Mouse (Mus musculus): Measurements from ENCODE around the gene Herc2. TPM values are rescaled to one million over a fixed set of nuclear protein-coding genes. Genes with fewer than 3 reads are reported as not detected.

The Herc2 gene
- polyA plus RNA-seq, 1 experiment from 2014 or later, result 22.2 TPM

DNA sequence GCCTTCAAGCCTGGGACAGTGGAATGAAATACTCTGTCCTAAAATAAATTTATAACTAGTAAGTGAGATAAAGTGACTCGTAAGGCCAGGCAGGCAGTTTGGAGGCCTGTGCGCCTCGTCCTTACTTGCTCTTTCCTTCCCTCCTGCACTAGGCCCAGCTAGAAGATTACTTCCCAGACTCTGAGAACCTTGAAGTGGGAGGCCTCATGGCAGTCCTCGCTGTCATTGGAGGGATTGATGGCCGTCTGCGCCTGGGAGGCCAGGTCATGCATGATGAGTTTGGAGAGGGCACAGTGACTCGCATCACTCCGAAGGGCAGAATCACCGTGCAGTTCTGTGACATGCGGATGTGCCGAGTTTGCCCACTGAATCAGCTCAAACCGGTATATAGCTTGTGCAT is 103.6 kb downstream of the Herc2 start:
- H3K9me3 ChIP-seq (replicated peaks), result no peaks in the 10 kb centered on the region
- H3K27ac ChIP-seq, result no peak overlapping the region
- 89% methylated on average over 12 of the region's 12 CpGs for WGBS
- H3K27me3 ChIP-seq (ENCODE audit: low read depth, poor library complexity, severe bottlenecking), result no peaks in the 10 kb centered on the region
- DNase-seq (ENCODE audit: low spot score), result no peak
- H3K4me1 ChIP-seq, result no peaks in the 10 kb centered on the region
- peaks cover 81% of the 10 kb centered on the region for H3K36me3 ChIP-seq
- no peak overlapping the region for H3K4me3 ChIP-seq

GRCm38 (mm10) chr7:56163316-56163715 is 113.3 kb downstream of the Herc2 start:
- Histone ChIP-seq H3K4me3 (no peak overlapping the region), H3K36me3 (peaks cover 47% of the 10 kb centered on the region), H3K27ac (no peak overlapping the region), H3K9me3 (replicated peaks) (no peaks in the 10 kb centered on the region), H3K27me3 (ENCODE audit: low read depth, poor library complexity, severe bottlenecking) (no peaks in the 10 kb centered on the region), H3K4me1 (no peaks in the 10 kb centered on the region)
- DNase-seq (ENCODE audit: low spot score), result no peak
- 89% methylated on average over 4 of the region's 4 CpGs for WGBS

GRCm38 (mm10) chr7:56168713-56169112 is 118.7 kb downstream of the Herc2 start:
- H3K36me3 ChIP-seq, result peaks cover 38% of the 10 kb centered on the region
- H3K9me3 ChIP-seq (replicated peaks), result no peaks in the 10 kb centered on the region
- 78% methylated on average over 7 of the region's 7 CpGs for WGBS
- no peak overlapping the region for H3K4me3 ChIP-seq
- no peaks in the 10 kb centered on the region for H3K4me1 ChIP-seq
- no peaks in the 10 kb centered on the region for H3K27me3 ChIP-seq (ENCODE audit: low read depth, poor library complexity, severe bottlenecking)
- no peak for DNase-seq (ENCODE audit: low spot score)
- H3K27ac ChIP-seq, result no peak overlapping the region

GRCm38 (mm10) chr7:56177371-56177770 is 127.4 kb downstream of the Herc2 start:
- peaks cover 35% of the 10 kb centered on the region for H3K36me3 ChIP-seq
- no peak overlapping the region for H3K27ac ChIP-seq
- no peak for DNase-seq (ENCODE audit: low spot score)
- 89% methylated on average over 3 of the region's 3 CpGs for WGBS
- no peaks in the 10 kb centered on the region for H3K27me3 ChIP-seq (ENCODE audit: low read depth, poor library complexity, severe bottlenecking)
- H3K4me1 ChIP-seq, result no peaks in the 10 kb centered on the region
- no peak overlapping the region for H3K4me3 ChIP-seq
- H3K9me3 ChIP-seq (replicated peaks), result no peaks in the 10 kb centered on the region

DNA sequence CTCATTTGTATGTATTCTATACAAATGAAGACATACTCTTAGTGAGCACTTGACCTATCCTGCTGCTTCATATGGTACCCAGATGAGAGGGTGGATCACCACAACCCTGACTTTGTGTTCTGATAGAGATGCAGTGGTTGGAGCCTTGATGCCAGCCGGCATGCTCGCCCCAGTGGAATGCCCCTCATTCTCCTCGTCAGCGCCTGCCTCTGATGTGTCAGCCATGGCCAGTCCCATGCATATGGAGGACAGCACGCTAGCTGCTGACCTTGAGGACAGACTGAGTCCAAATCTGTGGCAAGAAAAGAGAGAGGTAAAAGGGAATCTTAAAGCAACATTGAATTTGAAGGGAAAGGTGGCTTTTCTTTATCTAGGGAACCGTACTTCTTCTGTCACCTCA is 141.0 kb downstream of the Herc2 start:
- DNase-seq (ENCODE audit: low spot score), result no peak
- Histone ChIP-seq H3K9me3 (replicated peaks) (no peaks in the 10 kb centered on the region), H3K36me3 (peaks cover 66% of the 10 kb centered on the region), H3K27ac (no peak overlapping the region), H3K4me3 (no peak overlapping the region), H3K4me1 (no peaks in the 10 kb centered on the region), H3K27me3 (ENCODE audit: low read depth, poor library complexity, severe bottlenecking) (no peaks in the 10 kb centered on the region)
- WGBS, result 95% methylated on average over 6 of the region's 6 CpGs

DNA sequence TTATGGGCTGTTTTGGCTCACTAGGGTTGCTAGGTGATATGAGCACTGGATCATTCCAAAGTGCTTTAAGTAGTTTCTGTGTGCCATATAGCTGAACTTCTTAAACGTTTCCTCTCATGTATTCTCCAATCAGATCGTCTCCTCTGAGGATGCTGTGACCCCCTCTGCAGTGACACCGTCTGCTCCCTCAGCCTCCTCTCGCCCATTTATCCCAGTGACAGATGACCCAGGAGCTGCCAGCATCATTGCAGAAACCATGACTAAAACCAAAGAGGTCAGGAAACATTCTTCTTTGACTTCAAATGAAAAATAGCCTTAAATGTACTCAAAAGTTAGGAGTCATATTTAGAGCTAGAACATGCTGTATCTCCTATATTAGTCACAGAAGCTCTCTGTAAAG is 141.7 kb downstream of the Herc2 start:
- Histone ChIP-seq H3K4me3 (no peak overlapping the region), H3K27ac (no peak overlapping the region), H3K36me3 (peaks cover 69% of the 10 kb centered on the region), H3K4me1 (no peaks in the 10 kb centered on the region), H3K9me3 (replicated peaks) (no peaks in the 10 kb centered on the region), H3K27me3 (ENCODE audit: low read depth, poor library complexity, severe bottlenecking) (no peaks in the 10 kb centered on the region)
- DNase-seq (ENCODE audit: low spot score), result no peak
- 75% methylated on average over 4 of the region's 4 CpGs for WGBS

- 97% methylated on average over 10 of the region's 10 CpGs for WGBS
- H3K36me3 ChIP-seq, result peaks cover 84% of the 10 kb centered on the region
- no peak for DNase-seq (ENCODE audit: low spot score)
These were observed 151.7 kb downstream of the Herc2 start for GRCm38 (mm10) chr7:56201483-56202218.

GRCm38 (mm10) chr7:56202843-56203242 is 152.8 kb downstream of the Herc2 start:
- Histone ChIP-seq H3K36me3 (peaks cover 79% of the 10 kb centered on the region), H3K4me3 (no peak overlapping the region)
- WGBS, result 94% methylated on average over 3 of the region's 3 CpGs

More at GRCm38 (mm10) chr7:56201483-56202218, 151.7 kb downstream of the Herc2 start:
- H3K27me3 ChIP-seq (ENCODE audit: low read depth, poor library complexity, severe bottlenecking), result no peaks in the 10 kb centered on the region
- no peak overlapping the region for H3K4me3 ChIP-seq
- no peaks in the 10 kb centered on the region for H3K4me1 ChIP-seq
- H3K27ac ChIP-seq, result no peak overlapping the region
- no peaks in the 10 kb centered on the region for H3K9me3 ChIP-seq (replicated peaks)

GRCm38 (mm10) chr7:56203286-56203685 is 153.3 kb downstream of the Herc2 start:
- Histone ChIP-seq H3K27ac (no peak overlapping the region), H3K36me3 (peaks cover 78% of the 10 kb centered on the region), H3K9me3 (replicated peaks) (no peaks in the 10 kb centered on the region), H3K4me1 (no peaks in the 10 kb centered on the region), H3K4me3 (no peak overlapping the region), H3K27me3 (ENCODE audit: low read depth, poor library complexity, severe bottlenecking) (no peaks in the 10 kb centered on the region)
- DNase-seq (ENCODE audit: low spot score), result no peak
- 90% methylated on average over 2 of the region's 2 CpGs for WGBS

More at GRCm38 (mm10) chr7:56202843-56203242, 152.8 kb downstream of the Herc2 start:
- Histone ChIP-seq H3K4me1 (no peaks in the 10 kb centered on the region), H3K27ac (no peak overlapping the region), H3K27me3 (ENCODE audit: low read depth, poor library complexity, severe bottlenecking) (no peaks in the 10 kb centered on the region), H3K9me3 (replicated peaks) (no peaks in the 10 kb centered on the region)
- DNase-seq (ENCODE audit: low spot score), result no peak

DNA sequence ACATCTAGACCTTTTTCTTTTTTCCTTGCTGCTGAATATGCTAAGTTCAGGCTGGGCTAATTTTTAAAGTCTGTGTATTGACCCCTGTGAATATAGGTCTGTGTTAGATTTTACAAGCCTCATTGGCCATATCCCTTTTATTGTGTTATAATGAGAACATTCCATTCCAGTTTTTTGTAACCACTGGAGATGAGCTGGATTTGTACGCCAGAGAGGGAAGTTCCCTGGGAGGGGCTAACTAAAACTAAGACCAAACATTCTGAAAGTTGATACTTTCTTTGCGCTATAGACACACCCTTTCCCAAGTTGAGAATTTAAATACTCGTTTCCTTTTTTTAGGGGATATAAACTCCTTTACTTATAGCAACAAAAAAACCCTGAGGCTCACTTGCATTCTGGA is 154.9 kb downstream of the Herc2 start:
- H3K9me3 ChIP-seq (replicated peaks), result no peaks in the 10 kb centered on the region
- no peak overlapping the region for H3K4me3 ChIP-seq
- 85% methylated on average over 3 of the region's 3 CpGs for WGBS
- H3K27ac ChIP-seq, result no peak overlapping the region
- DNase-seq (ENCODE audit: low spot score), result no peak
- H3K4me1 ChIP-seq, result no peaks in the 10 kb centered on the region
- no peaks in the 10 kb centered on the region for H3K27me3 ChIP-seq (ENCODE audit: low read depth, poor library complexity, severe bottlenecking)
- H3K36me3 ChIP-seq, result peaks cover 80% of the 10 kb centered on the region

GRCm38 (mm10) chr7:56220811-56221210 is 170.8 kb downstream of the Herc2 start:
- no peaks in the 10 kb centered on the region for H3K27me3 ChIP-seq (ENCODE audit: low read depth, poor library complexity, severe bottlenecking)
- no peak for DNase-seq (ENCODE audit: low spot score)
- no peaks in the 10 kb centered on the region for H3K4me1 ChIP-seq
- H3K27ac ChIP-seq, result no peak overlapping the region
- H3K36me3 ChIP-seq, result peaks cover 81% of the 10 kb centered on the region
- H3K4me3 ChIP-seq, result no peak overlapping the region
- 93% methylated on average over 6 of the region's 6 CpGs for WGBS
- no peaks in the 10 kb centered on the region for H3K9me3 ChIP-seq (replicated peaks)

DNA sequence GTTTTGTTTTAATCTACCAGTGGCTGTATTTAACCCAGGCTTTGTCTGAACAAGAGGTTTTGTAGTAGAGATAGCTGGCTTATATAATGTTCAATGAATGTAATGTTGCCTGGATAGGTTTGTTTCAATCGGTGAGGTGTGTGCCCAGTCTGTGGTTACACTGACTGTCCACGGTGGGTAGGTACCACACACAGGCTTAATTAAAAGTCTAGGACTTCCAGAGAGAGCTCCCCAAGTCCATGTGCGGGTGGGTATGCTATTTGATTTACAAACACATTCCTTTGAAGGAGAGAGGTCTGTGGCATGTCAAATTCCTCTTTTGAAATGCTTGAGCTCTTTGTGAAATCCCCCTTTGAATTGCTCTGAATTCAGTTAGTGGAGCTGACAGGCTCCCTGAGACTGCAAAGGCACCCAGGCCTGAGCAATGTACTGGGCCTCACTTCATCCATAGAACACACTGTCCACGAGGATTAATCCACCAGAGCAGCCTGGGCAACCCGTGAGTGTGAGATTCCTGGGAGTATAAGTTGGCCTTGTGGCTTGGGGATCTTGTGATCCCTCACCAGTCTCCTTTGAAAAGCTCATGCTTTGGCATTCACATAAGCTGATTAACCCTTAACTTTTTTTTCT is 185.9 kb downstream of the Herc2 start:
- Histone ChIP-seq H3K9me3 (replicated peaks) (no peaks in the 10 kb centered on the region), H3K4me1 (no peaks in the 10 kb centered on the region), H3K27ac (no peak overlapping the region), H3K4me3 (no peak overlapping the region), H3K27me3 (ENCODE audit: low read depth, poor library complexity, severe bottlenecking) (no peaks in the 10 kb centered on the region), H3K36me3 (peaks cover 18% of the 10 kb centered on the region)
- no peak for DNase-seq (ENCODE audit: low spot score)
- 68% methylated on average over 5 of the region's 5 CpGs for WGBS

- H3K4me3 ChIP-seq, result no peak overlapping the region
- no peak for DNase-seq (ENCODE audit: low spot score)
- H3K27me3 ChIP-seq (ENCODE audit: low read depth, poor library complexity, severe bottlenecking), result no peaks in the 10 kb centered on the region
- H3K4me1 ChIP-seq, result no peaks in the 10 kb centered on the region
- no peaks in the 10 kb centered on the region for H3K9me3 ChIP-seq (replicated peaks)
- H3K27ac ChIP-seq, result no peak overlapping the region
- WGBS, result 88% methylated on average over 3 of the region's 3 CpGs
- peaks cover 14% of the 10 kb centered on the region; the same call in 1 of the 2 replicates for H3K36me3 ChIP-seq
These were observed 186.6 kb downstream of the Herc2 start for GRCm38 (mm10) chr7:56236617-56237016.
